Mouse (Mus musculus) embryonic facial prominence, embryonic 13.5 days (tissue): Measurements from ENCODE around the gene Meioc. TPM values are rescaled to one million over a fixed set of nuclear protein-coding genes. Genes with fewer than 3 reads are reported as not detected.

Source experiments
- ATAC-seq: fragments of 200-750 bp; cut with Nextera tagmentation; 2 replicates; pipeline ENCODE4 v1.8.0; 2017; ENCODE audit warnings: low read depth; ENCODE audit not compliant: insufficient number of reproducible peaks, insufficient read depth, low FRiP score, low TSS enrichment
- H3K27ac ChIP-seq: fragments of 300-500 bp; sonication (generic); 2 replicates; pipeline ENCODE4 v1.5.1; 2015; ENCODE audit warnings: moderate library complexity, mild to moderate bottlenecking, inconsistent platforms
- H3K27me3 ChIP-seq: fragments of 300-500 bp; sonication (generic); 2 replicates; pipeline ENCODE4 v1.6.1; 2015; ENCODE audit warnings: mild to moderate bottlenecking, inconsistent platforms
- H3K36me3 ChIP-seq: fragments of 300-500 bp; sonication (generic); 2 replicates; pipeline ENCODE4 v1.6.1; 2015; ENCODE audit warnings: mild to moderate bottlenecking, inconsistent platforms
- H3K4me1 ChIP-seq: fragments of 300-500 bp; sonication (generic); 2 replicates; pipeline ENCODE4 v1.6.1; 2015; ENCODE audit warnings: inconsistent platforms
- H3K4me2 ChIP-seq: fragments of 300-500 bp; sonication (generic); 2 replicates; pipeline ENCODE4 v1.6.1; 2015; ENCODE audit warnings: moderate library complexity, mild to moderate bottlenecking, inconsistent platforms
- H3K4me3 ChIP-seq: fragments of 300-500 bp; sonication (generic); 2 replicates; pipeline ENCODE4 v1.5.1; 2015; ENCODE audit warnings: mild to moderate bottlenecking, inconsistent platforms
- H3K9ac ChIP-seq: fragments of 300-500 bp; sonication (generic); 2 replicates; pipeline ENCODE4 v1.6.1; 2015; ENCODE audit warnings: mild to moderate bottlenecking, inconsistent platforms
- H3K9me3 ChIP-seq: fragments of 300-500 bp; sonication (generic); 2 replicates; pipeline ENCODE4 v1.6.1; 2016; ENCODE audit warnings: inconsistent platforms
- WGBS: fragments of 180-500 bp; shearing (Covaris S2); methylation state at CpG from one replicate; pipeline ENCODE4 v1.1.7; 2015; ENCODE audit warnings: mixed read lengths; 5-methylcytosine and 5-hydroxymethylcytosine counted together
- polyA plus RNA-seq: library from polyadenylated mRNA; unstranded; fragments of >200 nt; fragmentation: Nextera tagmentation; extraction: Ambion mirVana; gene quantifications from 2 replicates; pipeline ENCODE4 v1.2.1, GENCODE M21; 2015

The Meioc gene
- polyA plus RNA-seq, 1 experiment from 2014 or later, result 0.79 TPM

- Histone ChIP-seq H3K4me3 (no peak overlapping the region), H3K4me2 (peak overlapping the region; percentile 9), H3K4me1 (peaks cover 52% of the 10 kb centered on the region), H3K36me3 (no peaks in the 10 kb centered on the region), H3K27ac (peak overlapping the region; percentile 60), H3K27me3 (no peaks in the 10 kb centered on the region), H3K9me3 (no peaks in the 10 kb centered on the region), H3K9ac (0 out of 2 replicates have a peak overlapping the region, but pooled peaks have one; percentile 32)
- WGBS, result 31% methylated on average over 12 of the region's 12 CpGs
- ATAC-seq, result no peak
These were observed 26.6 kb upstream of the Meioc start for GRCm38 (mm10) chr11:102636887-102637286.

GRCm38 (mm10) chr11:102643891-102644382, 19.6 kb upstream of the Meioc start:
- 49% methylated on average over 10 of the region's 10 CpGs for WGBS
- Histone ChIP-seq H3K4me3 (no peak overlapping the region), H3K9me3 (no peaks in the 10 kb centered on the region), H3K36me3 (no peaks in the 10 kb centered on the region), H3K27ac (no peak overlapping the region), H3K9ac (no peak overlapping the region), H3K4me1 (peaks cover 31% of the 10 kb centered on the region), H3K27me3 (no peaks in the 10 kb centered on the region), H3K4me2 (no peak overlapping the region)
- no peak for ATAC-seq

GRCm38 (mm10) chr11:102646226-102646625, 17.3 kb upstream of the Meioc start:
- H3K27me3 ChIP-seq, result no peaks in the 10 kb centered on the region
- H3K27ac ChIP-seq, result peak overlapping the region; percentile 36; the same call in 1 of the 2 replicates
- no peak overlapping the region for H3K4me3 ChIP-seq
- H3K9ac ChIP-seq, result no peak overlapping the region
- no peaks in the 10 kb centered on the region for H3K9me3 ChIP-seq
- no peaks in the 10 kb centered on the region for H3K36me3 ChIP-seq
- 68% methylated on average over 13 of the region's 13 CpGs for WGBS
- H3K4me2 ChIP-seq, result no peak overlapping the region
- H3K4me1 ChIP-seq, result peaks cover 16% of the 10 kb centered on the region
- ATAC-seq, result no peak

- ATAC-seq, result no peak
- H3K27ac ChIP-seq, result no peak overlapping the region
- WGBS, result 68% methylated on average over 12 of the region's 12 CpGs
- peaks cover 20% of the 10 kb centered on the region for H3K4me1 ChIP-seq
- H3K9ac ChIP-seq, result no peak overlapping the region
- no peak overlapping the region for H3K4me3 ChIP-seq
- H3K27me3 ChIP-seq, result no peaks in the 10 kb centered on the region
- no peak overlapping the region for H3K4me2 ChIP-seq
- no peaks in the 10 kb centered on the region for H3K36me3 ChIP-seq
- H3K9me3 ChIP-seq, result no peaks in the 10 kb centered on the region
These were observed 15.6 kb upstream of the Meioc start for GRCm38 (mm10) chr11:102647885-102648284.

- Histone ChIP-seq H3K4me2 (no peak overlapping the region), H3K9ac (no peak overlapping the region), H3K27me3 (no peaks in the 10 kb centered on the region), H3K9me3 (no peaks in the 10 kb centered on the region), H3K4me1 (peaks cover 12% of the 10 kb centered on the region), H3K4me3 (no peak overlapping the region), H3K27ac (no peak overlapping the region), H3K36me3 (no peaks in the 10 kb centered on the region)
- WGBS, result under 1% methylated on average over 9 of the region's 9 CpGs
- no peak for ATAC-seq
These were observed 12.1 kb upstream of the Meioc start for GRCm38 (mm10) chr11:102651381-102651780.

GRCm38 (mm10) chr11:102652844-102653243, 10.7 kb upstream of the Meioc start:
- Histone ChIP-seq H3K27ac (no peak overlapping the region), H3K4me3 (no peak overlapping the region), H3K4me1 (peaks cover 9% of the 10 kb centered on the region; the same call in 1 of the 2 replicates), H3K36me3 (no peaks in the 10 kb centered on the region), H3K27me3 (no peaks in the 10 kb centered on the region), H3K9me3 (no peaks in the 10 kb centered on the region), H3K9ac (no peak overlapping the region), H3K4me2 (no peak overlapping the region)
- 70% methylated on average over 3 of the region's 3 CpGs for WGBS
- no peak for ATAC-seq

- ATAC-seq, result no peak
- no peak overlapping the region for H3K9ac ChIP-seq
- no peak overlapping the region for H3K27ac ChIP-seq
- H3K4me1 ChIP-seq, result peaks cover 9% of the 10 kb centered on the region; the same call in 1 of the 2 replicates
- no peaks in the 10 kb centered on the region for H3K9me3 ChIP-seq
- no peak overlapping the region for H3K4me2 ChIP-seq
- no peaks in the 10 kb centered on the region for H3K27me3 ChIP-seq
- no peaks in the 10 kb centered on the region for H3K36me3 ChIP-seq
- 66% methylated on average over 8 of the region's 8 CpGs for WGBS
- H3K4me3 ChIP-seq, result no peak overlapping the region
These were observed 7.6 kb upstream of the Meioc start for GRCm38 (mm10) chr11:102655888-102656287.

GRCm38 (mm10) chr11:102656326-102656926, 7.1 kb upstream of the Meioc start:
- Histone ChIP-seq H3K4me1 (0 out of 2 replicates have a peak, but pooled peaks cover 4% of the 10 kb centered on the region), H3K9me3 (no peaks in the 10 kb centered on the region), H3K27me3 (no peaks in the 10 kb centered on the region), H3K4me3 (0 out of 2 replicates have a peak overlapping the region, but pooled peaks have one; percentile 9), H3K36me3 (no peaks in the 10 kb centered on the region), H3K27ac (no peak overlapping the region), H3K9ac (no peak overlapping the region), H3K4me2 (no peak overlapping the region)
- WGBS, result 9% methylated on average over 4 of the region's 4 CpGs
- no peak for ATAC-seq

- H3K9ac ChIP-seq, result no peak overlapping the region
- no peak for ATAC-seq
- H3K4me3 ChIP-seq, result no peak overlapping the region
- no peaks in the 10 kb centered on the region for H3K27me3 ChIP-seq
- H3K36me3 ChIP-seq, result no peaks in the 10 kb centered on the region
- H3K4me1 ChIP-seq, result 0 out of 2 replicates have a peak, but pooled peaks cover 2% of the 10 kb centered on the region
- no peak overlapping the region for H3K4me2 ChIP-seq
- H3K9me3 ChIP-seq, result no peaks in the 10 kb centered on the region
- no peak overlapping the region for H3K27ac ChIP-seq
- 46% methylated on average over 6 of the region's 6 CpGs for WGBS
These were observed 6.6 kb upstream of the Meioc start for GRCm38 (mm10) chr11:102656931-102657330.

- WGBS, result 51% methylated on average over 33 of the region's 33 CpGs
- H3K4me3 ChIP-seq, result peak overlapping the region; percentile 12; the same call in 1 of the 2 replicates
These were observed 1.6 kb downstream of the Meioc start for GRCm38 (mm10) chr11:102665151-102665550.

GRCm38 (mm10) chr11:102665637-102666435, 2.3 kb downstream of the Meioc start:
- H3K9me3 ChIP-seq, result peaks cover 12% of the 10 kb centered on the region
- peak overlapping the region; percentile 12 for H3K4me3 ChIP-seq
- no peak overlapping the region for H3K9ac ChIP-seq
- no peak overlapping the region for H3K27ac ChIP-seq
- 0 out of 2 replicates have a peak, but pooled peaks cover 2% of the 10 kb centered on the region for H3K4me1 ChIP-seq
- ATAC-seq, result no peak
- WGBS, result 53% methylated on average over 84 of the region's 84 CpGs
- H3K4me2 ChIP-seq, result peak overlapping the region; percentile 41
- H3K27me3 ChIP-seq, result peaks cover 33% of the 10 kb centered on the region
- no peaks in the 10 kb centered on the region for H3K36me3 ChIP-seq

More at GRCm38 (mm10) chr11:102665151-102665550, 1.6 kb downstream of the Meioc start:
- peaks cover 12% of the 10 kb centered on the region for H3K9me3 ChIP-seq
- peaks cover 33% of the 10 kb centered on the region for H3K27me3 ChIP-seq
- H3K27ac ChIP-seq, result no peak overlapping the region
- no peaks in the 10 kb centered on the region for H3K36me3 ChIP-seq
- no peak overlapping the region for H3K9ac ChIP-seq
- H3K4me1 ChIP-seq, result 0 out of 2 replicates have a peak, but pooled peaks cover 2% of the 10 kb centered on the region
- H3K4me2 ChIP-seq, result peak overlapping the region; percentile 41
- ATAC-seq, result no peak
